Mouse (Mus musculus): ENCODE results near the gene Anxa2. TPM values are rescaled to one million over a fixed set of nuclear protein-coding genes. Genes with fewer than 3 reads are reported as not detected.

Gene Anxa2
- 536 and 671 TPM in 2 replicates for polyA plus RNA-seq (2012; rRNA removed)

DNA sequence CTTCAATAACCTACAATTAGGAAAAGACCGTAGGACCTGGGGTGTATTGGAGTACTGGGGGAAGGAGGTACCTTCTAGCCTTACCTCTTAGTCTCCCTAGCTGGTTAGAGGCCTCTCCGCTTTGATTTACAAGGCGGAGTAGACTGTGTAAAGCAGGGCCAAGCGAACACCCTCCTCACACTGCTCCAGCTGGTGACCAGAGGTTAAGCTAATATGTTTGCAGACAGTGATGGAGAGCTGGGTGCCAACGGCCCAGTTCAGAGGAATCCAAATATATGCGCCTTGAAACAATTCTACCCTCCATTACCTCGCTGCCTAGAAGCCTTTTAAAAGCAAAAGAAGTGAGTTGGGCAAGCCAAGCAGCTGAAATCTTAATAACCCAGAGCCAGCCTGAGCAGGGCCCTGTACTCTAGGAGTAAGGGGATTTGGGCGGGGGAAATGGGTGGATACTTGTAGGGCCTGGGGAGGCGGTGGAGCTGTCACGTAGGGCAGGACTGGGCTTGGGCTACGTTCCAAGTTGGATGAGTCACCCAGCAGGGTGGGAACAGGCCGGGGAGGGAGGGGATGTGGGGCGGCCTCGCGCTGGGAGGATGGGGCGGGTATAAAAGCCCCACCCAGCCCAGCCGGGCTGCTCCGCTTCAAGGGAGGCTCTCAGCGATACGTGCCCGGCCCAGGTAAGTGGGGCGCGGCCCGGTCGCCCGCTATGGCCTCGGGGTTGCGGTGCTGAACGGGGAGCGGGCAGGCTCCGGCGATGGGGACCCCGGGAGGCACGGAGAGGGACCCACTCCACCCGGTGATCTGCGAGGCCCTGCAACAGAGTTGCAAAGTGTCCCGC lies at the start of gene Anxa2:
Anxa2 (plus strand) TSS at position 555 of the 835 bp plus-strand sequence.
- DNase-seq (ENCODE audit: low spot score), result peak; percentile 90

- no peak for DNase-seq (ENCODE audit: low spot score)
These were observed 48.7 kb upstream of the Anxa2 start for GRCm38 (mm10) chr9:69404671-69405070.

GRCm38 (mm10) chr9:69419476-69419875 lies 33.9 kb upstream of the Anxa2 start:
- DNase-seq (ENCODE audit: low spot score), result no peak

- DNase-seq (ENCODE audit: low spot score), result no peak
These were observed 22.9 kb upstream of the Anxa2 start for GRCm38 (mm10) chr9:69430531-69430930.

DNA sequence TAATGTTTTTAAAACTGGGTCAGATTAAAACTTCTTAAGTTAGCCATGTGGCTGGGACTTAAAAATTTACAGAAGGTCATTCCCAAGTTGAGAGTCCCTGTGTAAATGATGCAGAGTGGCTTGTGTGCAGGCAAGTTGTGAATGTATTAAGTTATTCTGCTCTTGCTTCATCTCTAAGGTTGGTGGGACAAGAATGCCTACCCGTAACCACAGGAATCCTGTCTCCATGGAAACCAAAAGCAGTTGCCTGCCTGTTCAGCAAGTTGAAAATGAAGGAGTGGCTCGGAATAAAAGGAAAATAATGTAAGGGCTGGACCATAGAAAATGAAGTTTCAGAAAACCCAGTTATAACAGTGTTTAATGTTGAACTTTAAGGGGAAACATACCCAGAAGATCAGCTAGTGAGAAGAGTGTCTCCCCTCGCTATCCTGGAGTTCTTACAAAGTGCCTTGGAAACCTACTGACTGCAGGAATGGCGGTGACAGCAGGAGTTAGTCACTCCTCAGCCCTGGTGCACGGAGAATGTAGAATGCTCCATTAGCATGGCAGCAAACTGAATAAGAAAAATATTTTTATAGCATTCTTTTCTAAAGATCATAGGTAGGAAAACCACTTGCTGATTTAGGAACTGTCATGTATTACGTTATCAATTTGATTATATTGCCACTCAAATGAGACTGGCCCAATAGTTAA lies 21.4 kb upstream of the Anxa2 start:
- no peak for DNase-seq (ENCODE audit: low spot score)

DNA sequence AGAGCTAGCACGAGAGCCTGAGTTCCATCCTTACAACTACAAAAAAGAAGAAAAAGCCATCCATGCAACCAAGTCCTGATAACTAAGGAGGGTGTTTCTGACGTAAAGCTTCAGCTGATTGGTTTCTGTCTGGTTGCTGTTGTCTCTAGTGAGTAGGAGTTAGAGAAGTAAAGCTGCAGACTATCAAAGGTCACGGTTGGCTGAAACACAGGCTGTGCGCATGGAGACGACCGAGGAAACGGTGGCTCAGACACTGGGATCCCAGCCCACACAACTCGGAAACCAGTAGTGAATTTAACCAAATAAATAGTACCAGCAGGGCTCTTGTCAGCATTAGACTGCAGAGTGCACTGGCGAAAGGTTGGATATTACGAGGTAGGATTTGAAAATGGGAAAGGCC lies 18.2 kb upstream of the Anxa2 start:
- DNase-seq (ENCODE audit: low spot score), result no peak

GRCm38 (mm10) chr9:69435662-69436061 lies 17.8 kb upstream of the Anxa2 start:
- no peak for DNase-seq (ENCODE audit: low spot score)

GRCm38 (mm10) chr9:69439805-69440357 lies 13.5 kb upstream of the Anxa2 start:
- no peak for DNase-seq (ENCODE audit: low spot score)

DNA sequence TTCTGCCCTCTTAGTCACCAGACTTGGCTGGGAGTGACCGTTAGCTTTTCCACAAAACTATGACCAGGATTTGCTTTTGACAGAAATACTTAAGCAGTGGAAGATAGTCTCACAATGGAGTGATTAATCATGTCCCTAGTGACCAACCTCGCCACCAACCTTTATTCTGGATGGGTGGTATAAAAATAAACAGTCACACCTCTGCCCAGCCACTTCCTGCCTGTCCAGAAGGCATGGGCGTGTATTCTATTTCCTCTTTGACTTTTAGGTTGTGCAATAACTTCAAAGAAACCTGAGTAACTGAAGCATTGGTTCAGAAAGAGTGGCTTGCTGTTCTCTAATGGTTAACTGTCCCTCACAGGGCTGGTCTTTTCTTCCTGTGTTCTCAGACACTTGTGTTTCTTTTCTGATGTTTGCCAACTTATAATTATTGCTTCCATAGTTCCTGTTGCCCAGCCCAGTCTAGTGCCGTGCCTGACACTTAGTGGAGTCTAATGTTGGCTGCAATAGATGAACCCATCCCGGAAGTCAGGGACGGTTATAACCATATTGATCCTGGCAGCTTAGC lies 10.9 kb upstream of the Anxa2 start:
- no peak for DNase-seq (ENCODE audit: low spot score)

DNA sequence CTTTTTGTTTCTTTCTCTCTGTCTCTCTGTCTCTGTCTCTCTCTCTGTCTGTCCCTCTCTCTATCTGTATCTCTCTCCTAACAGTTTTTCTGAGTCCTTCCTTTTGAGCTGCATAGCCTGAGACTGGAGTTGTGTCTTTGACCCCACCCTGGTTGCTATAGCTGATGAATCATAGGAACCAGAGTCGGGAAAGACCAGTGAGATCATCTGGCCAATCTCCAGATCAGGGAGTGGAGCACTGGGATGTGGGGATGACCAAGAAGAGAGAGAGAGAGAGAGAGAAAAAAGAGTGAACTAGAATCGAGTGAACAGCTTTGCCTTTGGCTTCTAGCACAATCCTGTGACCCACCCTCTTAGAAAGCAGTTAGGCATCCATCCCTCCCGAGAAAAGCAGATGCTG lies 10.2 kb upstream of the Anxa2 start:
- no peak for DNase-seq (ENCODE audit: low spot score)

DNA sequence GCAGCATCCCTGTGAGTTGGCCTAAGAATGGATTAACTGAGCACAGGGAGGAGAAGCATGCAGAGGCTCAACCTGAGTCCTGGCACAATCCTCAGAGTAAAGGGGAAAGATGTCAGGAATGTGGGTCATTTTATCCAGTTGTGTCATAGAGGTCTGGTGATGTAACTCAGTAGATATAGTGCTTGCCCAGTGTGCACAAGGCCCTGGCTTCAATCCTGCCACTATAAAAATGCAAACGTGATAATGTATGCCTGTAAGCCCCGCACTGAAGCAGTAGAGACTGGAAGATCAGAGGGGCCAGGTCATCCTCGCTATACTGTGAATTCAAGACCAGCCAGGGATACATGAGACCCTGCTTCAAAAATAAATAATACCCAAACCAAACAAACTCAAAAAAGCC lies 4.6 kb upstream of the Anxa2 start:
- no peak for DNase-seq (ENCODE audit: low spot score)

DNA sequence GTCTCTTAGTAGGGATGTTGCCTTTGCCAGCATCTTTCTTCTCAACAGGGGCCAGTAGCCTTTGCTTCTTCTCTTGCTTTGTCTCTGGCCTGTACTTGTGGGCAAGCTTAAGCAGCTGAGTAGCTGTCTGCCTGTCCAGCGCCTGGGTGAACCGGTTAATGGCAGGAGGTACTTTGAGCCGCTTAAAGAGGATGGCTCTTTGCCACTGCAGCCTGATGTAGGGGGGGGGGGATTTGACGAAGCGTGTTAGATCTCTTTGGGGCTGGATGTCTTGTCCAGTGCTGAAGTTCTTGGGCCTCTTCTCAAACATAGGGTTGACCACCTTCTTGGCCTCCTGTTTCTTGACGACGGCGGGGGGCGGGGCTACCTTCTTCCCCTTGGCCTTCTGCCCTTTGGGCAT lies 2.8 kb upstream of the Anxa2 start:
- no peak for DNase-seq (ENCODE audit: low spot score)

GRCm38 (mm10) chr9:69451886-69452810 lies 1.3 kb upstream of the Anxa2 start:
- DNase-seq (ENCODE audit: low spot score), result no peak

- no peak for DNase-seq (ENCODE audit: low spot score)
These were observed 664 bp downstream of the Anxa2 start for GRCm38 (mm10) chr9:69453901-69454666.

GRCm38 (mm10) chr9:69454691-69455090 lies 1.3 kb downstream of the Anxa2 start:
- DNase-seq (ENCODE audit: low spot score), result no peak

DNA sequence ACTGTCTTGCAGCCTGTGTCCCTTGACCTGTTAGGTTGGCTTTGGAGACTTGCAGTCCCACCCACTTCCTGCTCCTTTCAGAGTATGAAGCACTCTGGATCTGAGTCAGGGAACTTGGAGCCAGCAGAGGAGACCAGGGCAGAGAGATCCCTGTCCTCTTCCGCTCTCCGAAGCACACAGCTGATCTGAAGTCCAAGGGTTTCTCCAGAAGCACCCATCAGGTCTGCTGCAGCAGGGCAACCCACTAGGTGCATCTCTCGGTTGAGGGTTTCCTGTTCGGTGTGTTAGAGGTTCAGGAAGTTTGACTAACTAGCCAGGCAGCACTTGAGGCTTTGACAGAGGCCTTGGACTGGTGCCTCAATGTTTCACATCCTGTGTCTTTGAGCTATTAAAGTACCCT lies 2.0 kb downstream of the Anxa2 start:
- no peak for DNase-seq (ENCODE audit: low spot score)

- DNase-seq (ENCODE audit: low spot score), result no peak
These were observed 3.1 kb downstream of the Anxa2 start for GRCm38 (mm10) chr9:69456406-69457075.

DNA sequence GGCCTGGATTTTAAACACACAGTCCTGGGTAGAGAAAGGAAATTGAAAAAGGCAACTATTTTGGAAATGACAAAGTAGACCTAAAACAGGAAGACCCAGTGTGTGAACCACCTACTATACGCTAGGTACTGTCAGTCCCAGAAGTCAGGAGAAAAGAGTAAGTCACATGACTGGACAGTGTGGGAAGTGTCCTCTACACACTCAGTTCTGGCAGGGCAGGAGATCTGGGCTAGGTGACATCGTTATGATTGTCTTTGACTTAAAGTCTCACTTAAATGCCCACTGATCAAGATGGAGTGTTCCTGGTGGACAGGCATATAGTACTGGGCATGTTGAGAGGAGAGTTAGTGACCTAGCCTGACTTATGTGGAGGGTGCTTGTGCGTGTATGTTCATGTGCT lies 3.7 kb downstream of the Anxa2 start:
- no peak for DNase-seq (ENCODE audit: low spot score)

GRCm38 (mm10) chr9:69457747-69458625 lies 4.6 kb downstream of the Anxa2 start:
- DNase-seq (ENCODE audit: low spot score), result no peak

All from urinary bladder, adult 2 months (tissue).